Mouse (Mus musculus) telencephalon, adult 2 months (tissue): ENCODE data around the gene Psma5.

Experiments used
- DNase-seq: peaks from one replicate; pipeline ENCODE4 v3.0.0-alpha.2; 2011; ENCODE audit warnings: low read depth, low spot score

Psma5 gene

DNA sequence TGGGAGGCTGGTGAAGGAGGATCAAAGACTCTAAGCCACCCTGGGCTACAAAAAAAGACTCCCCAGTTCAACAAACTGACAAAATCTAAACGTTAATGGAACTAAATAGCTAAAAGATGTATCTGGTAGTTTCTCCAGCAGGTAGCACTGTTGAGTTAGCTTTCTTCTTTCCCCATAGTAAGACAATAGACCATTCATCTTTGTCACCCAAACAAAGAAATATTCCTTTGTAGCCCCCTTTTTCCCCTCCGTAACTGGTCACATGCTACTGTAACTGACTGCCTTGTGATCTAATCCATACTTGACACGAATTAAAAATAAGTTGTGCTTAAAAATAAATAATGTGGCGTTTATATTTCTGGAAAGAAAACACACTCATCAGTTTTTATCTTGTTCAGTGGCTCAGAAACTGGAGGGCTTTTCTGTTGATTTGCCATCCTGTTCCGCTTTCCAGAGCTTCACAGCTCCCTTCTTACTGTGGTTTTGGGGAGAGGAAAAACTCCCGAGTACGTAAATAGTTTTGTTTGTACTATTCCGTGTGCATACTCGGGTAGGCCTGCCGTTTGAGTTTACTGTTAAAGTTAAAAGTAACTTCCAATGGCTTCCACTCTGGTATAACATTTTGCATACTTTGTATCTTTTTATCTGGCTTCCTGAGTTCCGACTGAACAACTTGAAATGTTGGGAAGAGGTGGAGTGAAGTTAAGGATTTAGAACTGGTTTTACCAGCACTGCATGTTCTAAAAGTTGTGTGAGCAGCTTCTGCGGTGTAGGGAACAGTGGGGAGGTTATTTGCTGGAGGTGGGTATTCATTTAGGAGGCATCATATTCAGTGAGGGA lies 25.9 kb downstream of the Psma5 start:
- no peak for DNase-seq

DNA sequence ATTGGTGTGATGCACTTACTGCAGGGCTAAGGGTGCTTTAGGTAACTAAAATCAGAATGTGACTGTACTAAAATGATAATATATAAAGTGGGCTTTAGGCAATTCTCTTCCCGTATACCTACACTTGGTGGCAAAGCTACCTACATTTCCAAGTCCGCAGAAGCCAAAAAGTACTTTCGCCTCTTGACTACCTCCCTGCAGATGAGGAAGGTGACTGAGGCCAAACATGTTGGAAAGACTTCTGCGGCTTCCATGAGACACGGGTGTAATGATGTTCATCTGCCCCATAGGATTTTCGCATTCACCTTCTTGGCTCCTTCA lies 26.5 kb downstream of the Psma5 start:
- DNase-seq = no peak

DNA sequence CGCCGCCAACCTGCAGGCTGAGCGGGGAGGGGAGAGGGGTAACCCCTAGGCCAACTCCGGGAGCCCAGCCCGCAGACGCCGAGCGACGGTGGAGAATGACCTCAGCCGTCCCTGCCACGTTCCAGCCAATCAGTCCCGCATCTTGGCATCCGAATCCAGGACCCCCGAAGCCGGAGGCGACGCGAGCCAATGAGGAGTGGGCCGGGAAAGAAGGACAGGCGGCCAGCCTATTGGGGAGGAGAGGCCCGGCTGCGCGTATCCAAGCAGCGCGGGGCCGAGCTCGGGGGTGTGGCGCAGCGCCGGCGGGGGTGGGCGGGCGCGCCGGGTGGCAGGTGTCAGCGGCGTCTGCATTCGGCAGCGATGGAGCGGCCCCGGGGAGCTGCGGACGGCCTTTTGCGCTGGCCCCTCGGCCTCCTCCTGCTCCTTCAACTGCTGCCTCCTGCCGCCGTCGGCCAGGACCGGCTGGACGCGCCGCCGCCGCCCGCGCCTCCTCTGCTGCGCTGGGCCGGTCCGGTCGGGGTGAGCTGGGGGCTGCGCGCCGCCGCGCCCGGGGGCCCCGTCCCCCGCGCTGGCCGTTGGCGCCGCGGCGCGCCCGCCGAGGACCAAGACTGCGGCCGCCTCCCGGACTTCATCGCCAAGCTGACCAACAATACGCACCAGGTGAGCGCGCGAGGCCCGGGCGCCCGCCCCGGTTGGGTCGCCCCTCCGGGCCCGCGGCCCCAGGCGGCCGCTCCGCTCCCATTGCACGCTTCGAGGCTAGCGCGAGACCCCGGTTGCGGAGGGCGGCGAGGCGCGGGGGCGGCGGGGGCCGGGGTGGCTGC lies 27.3 kb downstream of the Psma5 start, which contains the start of gene Sort1:
Gene Sort1 (plus strand): TSS at position 302 of the 821 bp plus-strand sequence.
- DNase-seq = peak; percentile 90

DNA sequence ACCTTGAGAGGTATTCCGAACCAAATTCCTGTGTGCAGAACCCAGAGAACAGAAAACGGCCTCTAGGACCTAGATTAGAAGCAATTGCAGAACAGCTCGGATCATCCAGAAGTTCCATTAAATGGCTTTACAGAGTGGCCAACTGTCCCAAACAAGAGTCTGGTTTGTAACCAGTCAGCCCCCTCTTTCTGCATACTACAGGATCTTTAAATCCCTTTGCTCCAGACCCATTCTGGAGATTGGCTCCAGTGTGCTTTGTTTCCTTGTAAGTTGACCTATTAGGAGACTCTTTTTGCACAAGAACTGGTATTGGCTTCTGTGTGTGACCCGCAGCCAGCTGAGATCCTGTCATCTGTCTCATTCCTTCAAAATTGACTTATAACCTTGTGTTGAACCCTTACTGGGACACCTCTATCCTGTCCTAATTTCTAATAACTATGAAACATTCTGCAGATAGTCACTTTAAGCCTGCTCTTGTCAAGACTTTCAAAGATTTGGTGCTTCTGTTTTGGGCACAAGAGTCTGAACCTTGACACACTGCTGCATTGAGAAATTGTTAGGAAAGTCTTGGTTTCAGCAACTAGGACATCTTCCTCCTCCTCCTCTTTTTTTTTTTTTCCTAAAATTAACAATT lies 28.5 kb downstream of the Psma5 start:
- DNase-seq = no peak

DNA sequence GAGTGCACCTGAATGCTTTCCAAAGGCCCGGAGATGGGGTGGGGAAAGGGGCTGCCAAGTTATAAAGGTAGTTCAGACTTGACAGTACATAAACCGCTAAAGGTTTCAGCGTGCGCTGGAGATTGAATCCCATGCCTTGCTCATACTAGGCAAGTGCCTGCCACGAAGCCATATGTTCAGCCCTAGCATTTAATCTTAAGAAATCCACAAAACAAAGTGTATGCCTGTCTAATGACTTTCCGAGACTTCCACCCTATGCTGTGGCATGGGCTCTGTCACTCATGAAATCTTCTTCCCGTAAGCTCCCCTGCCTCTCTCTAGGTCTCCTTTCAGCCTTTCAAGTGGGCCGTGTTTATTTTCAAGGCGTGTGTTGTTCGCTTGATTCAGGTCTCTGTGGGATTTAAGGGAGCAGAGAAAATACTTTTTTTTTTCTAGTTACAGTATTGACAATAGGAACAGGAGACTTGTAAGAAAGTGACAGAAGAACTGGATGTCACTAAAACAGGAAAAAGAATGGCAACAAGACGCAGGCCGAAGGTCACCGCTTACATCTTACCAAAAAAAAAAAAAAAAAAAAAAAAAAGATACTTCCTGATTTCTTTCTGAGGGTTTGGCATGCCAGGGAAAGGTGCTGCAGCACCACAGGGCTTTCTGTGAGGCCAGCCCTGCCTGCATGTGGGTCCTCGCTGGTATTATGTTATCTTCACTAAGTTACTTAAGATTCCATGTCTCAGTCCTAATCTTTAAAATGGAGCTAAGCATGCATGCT lies 30.1 kb downstream of the Psma5 start:
- no peak for DNase-seq

DNA sequence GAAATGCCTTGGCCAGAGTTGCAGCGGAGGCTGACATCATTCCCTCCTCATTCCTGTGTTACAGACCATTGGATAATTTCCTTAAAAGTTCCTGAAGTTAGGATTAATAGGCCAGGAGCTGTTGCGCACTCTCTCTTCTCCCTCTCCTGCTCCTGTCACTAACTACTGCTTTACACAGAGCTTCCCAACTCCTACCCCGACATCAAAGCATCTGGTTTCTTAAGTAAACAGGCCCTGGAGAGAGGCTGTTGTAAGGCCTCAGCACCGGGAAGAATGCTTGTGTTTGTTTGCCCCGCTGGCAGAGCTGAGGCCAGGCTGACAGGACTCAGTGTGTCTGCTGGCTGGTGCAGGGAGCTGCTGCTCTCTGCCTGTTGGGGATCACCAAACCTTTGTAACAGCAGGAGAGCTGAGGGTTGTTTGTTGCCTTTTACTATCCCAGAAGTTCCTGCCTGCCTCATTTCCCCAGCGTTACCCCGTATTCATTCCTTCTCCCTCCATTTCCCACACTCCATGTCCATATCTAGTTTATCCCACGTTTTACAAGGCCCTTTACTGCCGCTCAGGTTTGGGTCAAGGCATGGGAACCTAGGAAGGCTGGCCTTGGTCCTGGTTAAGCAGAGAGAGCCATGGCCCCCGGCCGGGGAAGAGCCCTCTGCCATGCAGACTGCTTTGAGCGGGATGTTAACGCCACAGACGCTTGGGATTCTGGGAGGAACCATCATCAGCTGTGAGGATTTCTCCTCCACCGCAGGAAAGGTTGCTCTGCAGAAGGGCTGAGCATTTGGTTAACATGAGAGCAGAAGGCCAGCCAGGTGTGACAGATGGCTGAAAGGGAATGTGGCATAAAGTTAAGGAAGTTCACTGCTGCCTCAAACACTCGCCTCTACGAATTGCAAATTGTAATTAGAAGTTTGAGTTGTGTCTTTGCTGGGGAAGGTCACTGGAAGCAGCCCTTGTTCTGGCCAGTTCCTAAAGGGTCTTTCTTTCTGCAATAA lies 31.4 kb downstream of the Psma5 start:
- no peak for DNase-seq

DNA sequence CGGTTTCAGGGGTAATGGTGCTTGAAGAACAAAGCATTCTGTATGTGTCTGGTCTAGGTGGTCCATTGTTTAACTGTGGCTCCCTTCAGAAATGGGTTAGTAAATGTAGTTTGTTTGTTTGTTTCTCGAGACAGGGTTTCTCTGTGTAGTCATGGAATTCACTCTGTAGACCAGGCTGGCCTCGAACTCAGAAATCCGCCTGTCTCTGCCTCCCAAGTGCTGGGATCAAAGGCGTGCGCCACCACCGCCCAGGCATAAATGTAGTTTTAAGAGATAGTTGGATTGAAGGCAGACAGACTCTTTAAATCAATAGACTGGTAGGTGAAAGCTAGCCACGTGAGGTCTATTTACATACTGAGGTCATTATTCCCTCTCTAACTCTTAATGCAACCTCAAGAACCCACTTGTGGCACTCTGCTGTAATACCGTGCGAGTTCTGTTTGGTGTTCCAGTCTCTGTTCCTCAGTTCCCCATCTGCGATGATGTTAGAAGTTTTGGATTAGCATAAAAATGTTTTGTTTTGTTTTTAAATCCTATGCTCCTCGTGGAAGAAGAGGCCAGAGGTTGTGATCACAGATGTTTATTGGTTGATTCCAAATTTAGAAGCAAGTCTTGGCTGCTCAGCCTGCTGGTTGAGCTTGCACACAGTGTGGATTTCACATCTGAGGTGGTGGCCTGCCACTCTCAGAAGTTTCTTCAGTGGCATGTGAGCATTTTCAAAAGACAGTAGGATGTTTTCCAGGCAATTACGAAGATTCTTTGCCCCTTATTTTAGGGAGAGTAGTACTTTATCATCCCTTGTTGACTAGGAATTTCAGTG lies 32.8 kb downstream of the Psma5 start:
- no peak for DNase-seq

DNA sequence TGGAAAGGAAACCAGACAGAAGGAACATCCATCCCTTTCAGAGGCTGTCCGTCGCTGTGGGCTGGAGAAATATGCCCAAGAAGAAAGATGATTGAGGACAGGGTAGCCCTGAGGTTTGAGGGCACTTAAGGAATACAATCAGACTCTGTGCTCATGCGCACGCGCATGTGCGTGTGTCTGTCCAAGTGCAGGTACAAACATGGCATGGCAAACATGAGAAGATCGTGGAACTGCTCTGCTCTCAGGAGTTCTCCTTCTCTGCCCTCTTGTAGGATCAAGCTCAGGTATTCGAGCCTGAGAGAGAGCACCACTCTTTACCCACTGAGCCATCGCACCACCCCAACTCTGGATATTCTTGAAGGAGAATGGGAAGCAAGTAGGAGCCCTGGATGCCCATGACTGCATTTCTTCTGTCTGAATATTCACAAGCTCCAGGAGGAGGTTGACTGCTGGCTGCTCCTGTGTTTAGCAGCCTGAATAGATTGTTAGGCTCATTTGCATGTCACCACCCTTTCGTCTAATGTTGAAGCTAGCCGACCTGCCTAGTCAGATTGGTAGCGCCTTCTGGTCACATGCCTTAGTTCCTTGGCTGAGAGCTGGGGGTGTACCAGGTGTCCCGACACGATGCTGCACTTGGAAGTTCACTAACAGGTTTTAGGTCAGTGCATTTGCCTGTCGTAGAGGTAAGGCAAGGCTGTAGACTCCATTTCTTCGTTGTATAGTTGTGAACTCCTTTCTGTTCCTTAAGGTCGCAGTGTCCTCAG lies 34.5 kb downstream of the Psma5 start:
- DNase-seq = no peak

DNA sequence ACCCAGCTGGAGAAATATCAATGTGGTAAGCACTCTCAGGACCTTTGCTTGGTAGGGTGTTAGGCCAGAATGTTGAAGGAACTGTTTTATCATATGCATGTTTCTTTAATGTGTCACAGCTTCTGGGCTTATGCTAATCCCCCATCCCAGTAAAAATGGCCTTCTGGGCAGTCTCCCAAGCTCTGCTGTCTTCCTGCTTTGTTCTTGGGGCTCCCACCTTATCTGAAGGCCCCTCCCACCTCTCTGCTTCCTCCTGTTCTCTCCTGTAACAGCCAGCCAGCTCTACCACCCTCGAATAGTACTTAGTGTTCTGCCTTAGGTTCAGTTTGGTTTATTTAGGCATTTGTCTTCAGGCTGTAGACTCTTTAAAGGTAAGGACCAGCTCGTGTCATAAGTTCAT lies 37.7 kb downstream of the Psma5 start:
- no peak for DNase-seq

DNA sequence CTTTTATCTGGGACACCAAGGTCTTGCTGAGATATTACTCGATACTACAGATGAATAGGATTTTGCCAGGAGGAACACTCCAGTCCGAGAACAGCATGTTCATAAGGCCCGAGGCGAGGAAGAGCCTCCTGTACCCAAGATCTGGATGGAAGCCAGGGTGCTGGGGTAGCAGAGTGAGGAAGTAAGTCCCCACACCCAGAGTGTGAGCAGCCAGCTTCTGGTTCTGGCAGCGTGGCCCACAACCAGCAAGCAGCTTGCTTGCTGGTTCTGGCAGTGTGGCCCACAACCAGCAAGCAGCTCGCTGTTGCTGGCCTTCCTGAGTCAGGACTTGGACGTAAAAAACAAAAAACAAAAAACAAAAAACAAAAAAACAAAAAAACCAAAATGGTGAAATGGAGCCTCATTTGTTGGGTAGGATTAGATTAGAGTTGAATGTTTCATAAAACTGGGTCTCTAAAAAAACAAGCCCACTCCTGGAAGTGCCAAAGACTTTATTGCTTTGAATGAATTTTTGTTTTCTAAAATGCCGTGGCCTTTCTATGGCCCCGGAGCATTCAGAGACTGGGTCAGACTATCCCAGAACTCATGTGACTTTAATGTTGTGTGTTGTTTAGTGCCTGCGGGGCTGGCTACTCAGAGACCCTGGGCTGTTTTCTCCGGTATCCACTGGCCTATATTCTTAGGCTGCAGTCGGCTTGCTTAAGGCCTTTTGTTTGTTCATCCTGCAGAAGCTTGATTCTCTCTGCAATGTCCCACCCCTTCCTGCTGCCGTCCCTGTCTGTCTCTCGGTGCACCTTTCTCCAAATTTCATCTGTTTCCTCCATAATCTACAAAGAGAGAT lies 38.9 kb downstream of the Psma5 start:
- DNase-seq = no peak

DNA sequence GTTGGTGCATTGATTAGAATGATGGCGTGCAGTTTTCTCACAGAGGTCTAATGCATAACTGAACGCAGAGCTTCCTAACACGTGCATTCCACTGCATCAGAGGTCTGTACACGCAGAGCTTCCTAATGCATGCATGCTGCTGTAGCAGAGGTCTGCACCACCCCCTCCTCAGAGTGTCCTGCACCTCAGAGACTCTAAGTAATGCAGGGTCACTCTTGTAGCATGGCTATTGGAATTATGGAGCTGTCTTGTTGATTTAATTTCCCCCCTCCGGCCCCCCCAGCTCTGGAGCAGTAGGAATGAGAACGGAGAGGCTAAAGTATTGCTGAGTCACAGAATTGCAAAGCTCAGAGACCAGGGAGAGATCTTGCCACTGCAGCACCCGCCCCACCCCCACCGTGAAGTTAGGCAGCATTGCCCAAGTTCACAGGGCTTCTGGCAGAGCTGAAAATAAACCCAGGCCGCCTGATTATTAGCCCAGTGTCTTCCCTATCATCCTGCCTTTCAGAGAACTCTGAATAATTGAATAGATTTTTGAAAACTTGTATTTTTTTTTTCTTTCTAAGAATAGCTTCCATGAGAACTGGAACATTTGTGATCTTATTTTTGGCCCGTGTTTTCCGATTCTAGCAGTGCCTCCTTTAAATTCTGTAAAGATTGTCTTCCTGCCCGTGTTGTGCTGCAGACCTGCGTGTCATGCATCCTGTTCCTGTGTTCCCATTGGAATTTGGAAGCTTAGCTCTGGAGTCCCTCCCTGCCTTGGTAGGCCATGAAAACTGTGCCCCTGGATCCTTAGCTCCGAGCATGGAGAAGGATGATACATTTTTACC lies 39.7 kb downstream of the Psma5 start:
- no peak for DNase-seq

DNA sequence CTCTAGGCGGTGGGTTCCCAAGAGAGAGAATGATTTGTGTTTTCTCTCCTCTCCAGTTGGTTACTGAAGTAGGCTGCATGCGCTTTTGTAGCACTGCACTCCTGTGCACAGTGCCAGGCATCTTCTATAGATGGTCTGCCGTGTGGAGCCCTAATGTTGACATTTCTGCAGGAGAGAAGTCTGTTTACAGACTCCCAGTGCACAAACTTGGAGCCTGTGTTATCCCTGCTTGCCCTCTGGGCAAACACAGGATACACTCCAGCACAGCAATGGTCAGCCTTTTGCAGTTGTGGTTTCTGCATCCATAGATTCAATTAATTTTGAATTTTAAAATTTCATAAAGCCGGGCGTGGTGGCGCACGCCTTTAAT lies 40.3 kb downstream of the Psma5 start:
- no peak for DNase-seq

DNA sequence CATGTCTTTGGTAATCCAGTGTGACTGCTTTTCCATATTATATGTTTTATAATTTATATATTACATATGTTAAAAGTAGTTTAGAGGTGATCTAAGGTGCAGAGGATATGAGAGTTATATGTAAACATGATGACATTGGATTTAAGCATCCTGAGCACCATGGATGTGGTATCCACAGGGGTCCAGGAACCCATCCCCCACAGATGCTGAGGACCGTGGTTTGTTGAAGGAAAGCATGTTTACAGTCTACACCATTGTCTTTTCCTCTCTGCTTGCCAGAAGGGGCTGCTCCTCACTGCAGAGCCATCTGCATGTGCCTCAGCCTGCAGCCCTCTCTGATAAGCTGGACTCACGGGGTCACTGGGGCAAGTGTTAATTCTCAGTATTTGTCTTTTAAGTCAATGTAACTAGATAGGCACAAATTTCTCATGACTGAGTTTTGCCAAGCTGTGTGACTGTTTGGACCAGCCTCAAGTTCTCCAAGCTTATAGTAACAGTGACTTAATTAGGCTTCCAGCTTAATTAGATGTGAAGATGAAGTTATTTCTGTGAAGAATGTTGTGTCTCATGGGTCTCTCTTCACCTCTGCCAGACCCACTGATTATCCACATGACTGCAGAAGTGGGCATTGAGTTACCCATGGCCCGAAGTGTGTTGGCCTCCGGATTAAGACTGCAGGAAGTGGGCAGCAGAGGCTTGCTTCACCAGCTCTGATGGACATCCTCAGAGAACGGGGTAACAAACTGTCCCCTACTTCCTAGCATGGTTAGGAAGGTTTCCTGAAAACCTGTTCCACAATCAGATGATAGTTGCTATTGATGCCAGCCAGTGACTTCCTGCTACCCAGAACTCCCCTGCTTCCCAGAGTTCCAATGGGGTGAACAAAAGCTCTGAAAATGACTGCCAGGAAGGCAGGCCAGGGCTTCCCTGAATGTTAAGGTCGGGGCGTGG lies 41.2 kb downstream of the Psma5 start:
- DNase-seq = no peak

DNA sequence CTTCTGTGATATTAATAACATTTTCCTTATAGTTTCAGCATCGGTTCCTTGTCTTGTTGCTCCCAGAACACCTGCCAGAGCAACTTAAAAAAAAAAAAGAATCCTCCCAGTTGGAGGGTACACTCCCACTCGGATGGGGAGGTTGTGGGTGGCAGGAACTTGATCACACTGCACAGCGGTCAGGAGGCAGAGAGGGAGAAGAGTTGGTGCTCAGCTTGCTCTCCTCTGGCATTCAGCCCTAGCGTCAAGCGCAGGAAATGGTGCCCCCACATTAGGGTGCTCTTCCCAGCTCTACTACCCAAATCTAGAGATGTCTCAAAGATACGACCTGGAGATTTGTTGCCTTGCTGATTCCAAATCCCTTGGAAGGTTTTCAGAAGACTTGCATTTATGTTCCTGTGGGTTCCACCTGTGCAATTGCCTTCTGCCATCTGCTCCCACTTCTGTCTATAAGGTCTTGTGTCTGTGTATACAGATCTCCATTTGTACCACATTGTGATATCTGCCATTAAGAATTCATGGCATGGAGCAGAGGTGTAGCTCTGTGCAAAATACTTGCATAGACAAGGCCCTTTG lies 43.8 kb downstream of the Psma5 start:
- no peak for DNase-seq

DNA sequence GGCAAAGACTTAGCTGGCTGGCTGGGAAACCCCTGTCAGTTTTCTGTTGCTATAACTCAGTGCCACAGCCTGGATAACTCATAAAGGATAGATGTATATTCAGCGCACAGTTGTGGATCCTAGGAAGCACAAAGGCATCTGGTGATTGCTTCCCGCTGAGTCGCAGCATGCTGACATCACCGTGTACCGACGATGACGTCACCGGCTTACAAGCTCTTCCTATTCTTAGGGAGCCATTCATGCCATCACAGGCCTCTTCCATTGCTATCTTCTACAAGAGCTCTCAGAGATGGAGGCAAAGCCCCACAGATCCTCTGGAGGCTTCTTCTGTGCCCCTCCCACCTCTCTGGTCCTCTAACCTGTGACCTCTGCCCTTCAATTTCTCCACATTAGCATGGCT lies 47.0 kb downstream of the Psma5 start:
- DNase-seq = no peak

DNA sequence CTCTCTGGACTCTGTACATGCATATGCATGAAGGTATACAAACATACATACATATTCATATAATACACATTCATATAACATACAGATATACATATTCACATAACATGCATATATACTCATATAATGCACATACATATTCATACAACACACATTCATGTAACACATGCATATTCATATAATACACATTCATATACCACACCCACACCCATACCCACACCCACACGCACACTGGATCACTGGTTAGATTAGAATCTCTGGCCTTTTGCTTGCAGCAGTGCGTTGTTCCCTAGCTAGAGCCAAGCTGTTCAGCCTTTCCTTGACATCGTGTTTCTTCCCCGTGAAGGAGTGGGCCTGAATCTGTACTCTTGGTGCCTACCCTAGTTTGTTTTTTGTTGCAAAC lies 48.0 kb downstream of the Psma5 start:
- DNase-seq = no peak
